Mouse (Mus musculus): Measurements from ENCODE around the gene Ptprd.
"Not testable (repeated sequence)": the region's sequence is repeated elsewhere in the genome, so short reads cannot be mapped to it uniquely, and the experiment has no call there.

Ptprd gene

DNA sequence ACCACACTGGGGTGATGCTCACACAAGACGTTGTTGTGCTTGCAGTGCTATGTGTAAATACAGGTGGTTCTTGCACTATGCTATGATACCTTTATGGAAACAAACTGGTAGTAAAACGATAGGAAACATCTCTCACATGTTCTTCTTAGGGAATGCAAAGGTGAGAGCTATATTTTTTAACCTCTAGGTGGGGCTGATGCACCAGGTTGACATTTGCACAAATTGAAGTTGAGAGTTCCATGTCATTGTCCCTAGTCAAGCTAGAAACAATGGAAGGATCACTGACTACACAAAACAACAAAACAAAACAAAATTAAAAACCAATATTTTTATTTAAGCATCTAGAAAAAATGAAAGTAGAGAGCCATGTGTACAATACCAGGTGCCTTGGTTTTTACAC, 250.1 kb downstream of the Ptprd start:
- peak; percentile 34 for DNase-seq (ENCODE audit: low read depth, low spot score)

DNA sequence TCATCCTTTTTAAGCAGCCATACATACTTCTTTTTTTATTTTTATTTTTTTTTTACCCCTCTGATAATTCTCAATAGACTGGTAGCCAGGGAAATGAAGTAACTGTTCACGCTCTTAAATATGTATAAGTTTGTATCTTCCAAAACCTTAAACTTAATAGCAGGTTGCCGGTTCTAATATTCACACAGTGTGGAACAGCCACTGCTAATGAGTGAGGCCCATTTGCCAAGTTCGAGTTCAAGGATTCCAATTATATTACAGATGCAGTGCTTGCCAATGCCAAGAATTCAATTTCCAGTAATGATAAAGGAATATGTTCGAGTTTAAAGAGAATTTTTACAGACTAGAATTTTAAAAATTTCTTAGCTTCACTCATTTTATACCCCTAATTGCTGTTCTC, 322.3 kb downstream of the Ptprd start:
- DNase-seq (ENCODE audit: low read depth, low spot score), result no peak

DNA sequence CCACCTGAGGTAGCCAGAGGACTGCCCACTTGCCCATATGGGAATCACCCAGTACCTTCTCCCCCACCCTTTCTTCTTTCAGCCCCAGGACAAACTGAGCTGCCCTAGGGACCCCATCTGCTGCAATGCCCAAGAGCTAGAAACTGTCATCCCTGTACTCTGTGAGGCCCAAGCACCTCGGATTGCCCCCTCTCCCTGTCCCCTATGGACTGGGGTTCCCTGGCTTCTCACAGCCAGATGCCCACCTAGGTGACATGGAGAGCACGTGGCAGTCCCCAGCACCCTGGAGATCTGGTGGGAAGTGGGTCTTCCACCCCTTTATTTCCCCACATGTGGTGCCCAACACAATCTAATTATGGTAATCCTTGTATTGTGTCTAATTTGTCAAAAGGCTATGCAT, 331.5 kb downstream of the Ptprd start:
- no peak for DNase-seq (ENCODE audit: low read depth, low spot score)

DNA sequence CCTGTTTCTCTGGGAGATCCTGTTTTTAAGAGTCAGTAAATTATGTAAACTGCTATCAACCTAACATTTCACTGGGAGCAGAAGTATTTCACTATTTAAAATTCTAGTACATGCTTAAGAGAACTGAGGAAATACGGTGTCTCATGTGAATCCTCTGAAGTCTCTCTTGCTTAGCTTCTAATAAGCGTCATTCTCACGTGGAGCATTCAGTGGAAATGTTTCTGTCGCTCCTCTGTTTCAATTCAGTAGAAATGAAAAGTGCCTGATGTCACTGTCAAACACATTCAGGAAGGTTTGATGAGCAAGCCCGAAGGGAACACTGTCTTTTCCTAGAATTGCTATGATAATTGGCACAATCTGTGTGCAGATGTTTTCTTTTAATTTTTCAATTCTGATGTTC, 350.5 kb downstream of the Ptprd start:
- no peak for DNase-seq (ENCODE audit: low read depth, low spot score)

DNA sequence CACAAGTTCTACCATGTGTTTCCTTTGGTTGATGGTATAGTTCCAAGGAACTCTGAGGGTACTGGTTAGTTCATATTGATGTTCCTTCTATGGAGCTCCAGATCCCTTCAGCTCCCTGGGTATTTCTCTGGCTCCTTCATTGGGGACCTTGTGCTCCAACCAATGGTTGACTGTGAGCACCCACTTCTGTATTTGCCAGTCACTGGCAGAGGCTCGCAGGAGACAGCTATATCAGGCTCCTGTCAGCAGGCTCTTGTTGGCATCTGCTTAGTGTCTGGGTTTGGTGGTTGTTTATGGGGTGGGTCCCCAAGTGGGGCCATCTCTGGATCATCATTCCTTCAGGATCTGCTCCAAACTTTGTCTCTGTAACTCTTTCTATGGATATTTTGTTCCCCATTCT, 414.4 kb downstream of the Ptprd start:
- DNase-seq (ENCODE audit: low read depth, low spot score), result not testable (repeated sequence)

DNA sequence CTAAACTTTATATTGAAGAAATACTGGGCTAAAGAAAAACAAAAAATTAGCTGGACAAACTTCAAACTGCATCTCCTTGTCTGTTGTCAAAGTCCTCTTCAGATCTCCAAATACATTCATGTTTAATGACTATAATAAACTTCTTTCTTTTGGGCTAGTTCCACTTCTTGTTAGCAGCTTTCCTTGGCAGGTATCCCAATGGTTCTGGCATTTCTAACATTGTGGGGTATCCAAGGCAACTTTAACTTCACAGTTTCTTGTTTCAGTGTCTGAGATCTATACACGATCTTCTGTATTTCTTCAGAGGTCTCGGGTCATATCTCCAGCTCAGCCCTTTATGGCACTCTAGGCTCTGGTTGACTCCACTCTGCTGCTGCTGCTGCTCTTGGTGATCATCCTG, 434.5 kb downstream of the Ptprd start:
- DNase-seq (ENCODE audit: low read depth, low spot score), result no peak

DNA sequence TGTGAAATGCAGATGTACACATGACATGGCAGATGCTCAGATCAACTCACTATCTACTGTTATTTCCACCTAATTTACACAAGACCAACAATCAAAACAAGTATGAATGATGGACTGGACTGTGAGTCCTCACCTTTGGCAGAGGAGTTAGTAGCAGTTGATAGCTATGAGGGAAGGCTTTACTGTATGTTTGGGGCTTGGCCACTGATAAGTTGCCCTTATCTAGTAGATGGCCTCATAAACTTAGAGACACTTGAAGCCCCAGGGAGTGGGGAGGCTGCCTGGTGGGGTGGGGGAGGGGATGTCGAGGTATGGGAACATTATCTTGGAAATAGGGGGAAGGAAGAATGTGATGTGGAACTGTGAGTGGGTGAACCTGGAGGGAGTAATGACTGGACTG, 448.0 kb downstream of the Ptprd start:
- DNase-seq (ENCODE audit: low read depth, low spot score), result no peak

DNA sequence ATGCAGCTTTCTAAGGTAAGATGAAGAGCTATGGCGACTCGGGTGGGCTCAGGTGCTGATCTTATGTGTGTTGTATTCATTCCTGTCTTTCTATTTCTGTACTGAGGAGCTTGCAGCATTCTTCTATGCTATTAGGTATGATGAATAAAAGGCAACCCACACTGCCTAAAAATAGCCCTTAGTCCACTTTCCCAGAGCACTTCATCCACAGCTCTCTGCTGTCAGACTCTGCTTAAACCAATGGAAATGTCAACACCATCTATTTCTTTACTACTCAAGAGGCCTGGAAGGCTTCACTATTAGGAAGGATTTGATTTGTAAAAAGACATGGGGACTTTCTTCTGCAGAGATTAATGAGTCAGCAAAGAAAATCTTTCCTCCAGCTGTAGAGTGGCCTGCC, 468.4 kb downstream of the Ptprd start:
- DNase-seq (ENCODE audit: low read depth, low spot score), result no peak

DNA sequence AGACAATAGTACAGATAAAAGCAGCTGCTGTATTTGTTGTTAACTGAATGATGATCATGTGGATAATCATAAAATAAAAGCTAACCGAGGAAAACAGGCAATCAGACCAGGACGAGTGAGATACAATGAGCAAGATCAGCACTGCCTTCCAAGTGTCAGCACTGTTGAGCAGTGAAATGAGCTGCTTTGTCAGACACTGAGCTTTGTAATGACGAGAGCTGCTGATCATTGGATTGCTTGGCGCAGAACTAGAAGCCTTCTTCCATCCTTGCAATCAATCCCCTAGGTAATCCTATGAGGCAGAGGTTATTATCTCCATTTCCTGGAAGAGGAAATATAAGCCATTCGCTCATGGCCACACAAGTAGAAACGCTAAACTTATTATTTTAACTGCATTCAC, 489.9 kb downstream of the Ptprd start:
- DNase-seq (ENCODE audit: low read depth, low spot score), result no peak

DNA sequence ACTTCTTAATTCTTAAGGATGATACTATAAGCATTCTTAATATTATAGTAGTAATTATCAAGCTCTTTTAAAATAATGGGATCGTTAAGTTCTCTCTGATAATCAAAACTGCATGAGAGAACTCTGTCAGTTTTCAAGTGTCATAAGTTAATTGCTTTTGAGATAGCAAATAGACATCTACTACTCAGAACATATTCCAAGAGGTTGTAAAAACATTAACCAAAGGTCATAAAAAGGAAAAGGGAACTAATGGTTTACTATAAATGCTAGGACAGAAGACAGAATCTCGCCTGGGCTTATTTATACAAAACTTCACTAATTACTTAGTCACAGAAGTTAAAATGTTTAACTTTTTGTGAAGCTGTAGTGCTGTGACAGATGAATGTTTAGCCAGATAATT, 494.0 kb downstream of the Ptprd start:
- DNase-seq (ENCODE audit: low read depth, low spot score), result no peak

DNA sequence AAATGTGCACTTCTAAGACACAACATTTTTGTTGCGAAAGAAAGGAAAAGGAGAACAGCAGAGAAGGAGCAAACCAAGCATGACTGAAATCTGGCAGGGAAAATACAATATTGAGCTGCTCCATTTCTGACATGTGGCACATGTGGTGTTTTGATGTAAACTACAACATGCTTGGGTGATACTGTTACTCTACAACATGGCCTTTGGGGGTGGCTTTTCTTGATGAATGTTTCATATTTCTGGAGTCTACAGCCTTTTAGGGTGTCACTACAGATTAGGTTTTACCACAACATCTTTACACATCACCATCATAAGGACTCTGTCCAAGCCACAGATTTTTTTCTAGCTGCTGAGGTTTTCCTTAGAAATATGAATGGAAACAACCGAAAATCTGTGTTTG, 501.5 kb downstream of the Ptprd start:
- DNase-seq (ENCODE audit: low read depth, low spot score), result no peak

DNA sequence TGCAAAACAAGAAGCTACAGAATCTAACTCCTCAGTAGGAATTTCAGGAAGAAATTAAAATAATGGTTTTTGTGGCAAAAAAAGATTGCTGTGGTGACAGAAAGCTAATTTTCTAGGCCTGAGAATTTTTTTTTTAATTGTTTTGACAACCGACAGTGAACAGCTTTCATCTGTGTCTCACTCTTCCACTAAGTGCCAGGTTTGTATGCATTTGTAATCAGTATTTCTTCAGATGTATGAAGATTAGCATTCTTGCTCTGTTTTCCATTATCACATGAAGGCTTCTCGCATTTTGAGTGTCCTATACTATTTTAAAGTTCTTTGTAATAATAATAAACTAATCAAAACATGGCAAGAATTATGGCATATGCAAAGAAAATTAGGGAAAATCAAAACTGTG, 513.5 kb downstream of the Ptprd start:
- no peak for DNase-seq (ENCODE audit: low read depth, low spot score)

DNA sequence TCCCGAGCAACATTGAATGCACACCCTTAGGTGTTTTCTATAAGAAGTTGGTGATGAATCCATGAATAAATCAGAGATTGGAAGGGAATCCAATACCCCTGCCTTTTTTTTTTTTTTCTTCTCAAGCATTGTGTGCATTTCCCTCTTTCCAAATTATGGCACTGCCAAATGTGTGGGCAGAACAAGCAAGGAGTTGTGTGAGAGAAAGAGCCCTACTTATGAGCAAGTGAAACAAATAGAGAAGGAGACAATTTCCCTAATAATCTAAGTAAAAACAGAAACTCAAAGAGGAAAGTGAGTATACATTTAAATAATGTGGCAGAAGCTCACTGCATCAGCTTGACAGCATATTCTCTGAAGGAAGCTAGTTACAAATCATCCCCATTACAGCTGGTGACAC, 536.0 kb downstream of the Ptprd start:
- DNase-seq (ENCODE audit: low read depth, low spot score), result no peak

DNA sequence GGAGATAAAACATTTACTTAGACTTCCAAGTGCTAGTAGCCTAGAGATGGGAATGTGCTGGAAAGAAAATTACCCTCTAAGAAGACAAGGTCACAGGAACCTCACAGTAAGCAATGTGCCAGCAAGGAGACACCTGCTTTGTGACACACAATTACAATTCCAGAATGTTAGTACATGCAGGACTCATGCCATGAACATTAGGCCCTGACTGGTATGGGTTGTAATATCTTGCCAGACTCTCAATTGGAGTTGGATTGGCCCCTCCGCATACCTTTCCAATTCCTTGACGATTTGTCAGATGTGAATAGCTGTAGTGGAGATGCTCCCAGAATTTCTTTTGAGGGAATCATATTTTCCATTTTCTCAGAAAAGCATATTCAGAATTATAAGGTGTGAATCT, 547.0 kb downstream of the Ptprd start:
- no peak for DNase-seq (ENCODE audit: low read depth, low spot score)

DNA sequence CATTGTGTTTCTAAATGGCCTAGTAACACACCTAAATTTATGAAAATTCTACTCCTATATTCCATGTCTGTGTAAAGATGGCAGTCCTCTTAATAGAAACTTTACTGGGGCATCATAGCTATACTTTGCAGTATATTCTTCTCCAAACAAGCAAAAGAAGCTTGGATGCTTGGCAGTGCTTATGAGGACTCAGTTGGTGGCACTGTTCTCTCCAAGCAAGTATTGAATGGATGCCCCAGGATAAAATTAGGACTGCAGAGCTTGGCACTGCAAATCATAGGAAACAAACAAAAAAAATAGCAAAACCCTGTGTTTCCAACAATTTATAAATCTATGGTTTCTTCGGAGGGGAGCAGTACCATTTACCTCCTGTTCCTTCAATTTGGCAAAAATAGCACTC, 549.5 kb downstream of the Ptprd start:
- DNase-seq (ENCODE audit: low read depth, low spot score), result no peak

DNA sequence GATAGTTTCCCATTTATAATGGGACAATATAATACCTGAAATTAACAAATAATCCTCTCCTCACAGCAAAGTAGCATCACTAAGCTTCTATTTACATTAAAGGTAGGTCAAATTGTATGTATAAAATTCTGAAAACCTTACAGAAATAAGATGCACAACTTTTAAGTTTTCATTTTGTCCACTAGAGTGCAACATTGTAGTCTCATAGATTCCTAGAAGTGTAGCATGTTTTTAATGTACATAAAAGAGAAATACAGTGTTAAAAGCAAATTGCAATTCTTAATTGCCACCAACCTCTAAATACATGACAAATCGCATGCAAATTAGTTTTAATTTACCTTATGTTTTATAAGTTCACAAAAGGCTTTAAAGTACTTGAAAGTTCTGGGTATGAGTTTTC, 556.1 kb downstream of the Ptprd start:
- DNase-seq (ENCODE audit: low read depth, low spot score), result no peak

DNA sequence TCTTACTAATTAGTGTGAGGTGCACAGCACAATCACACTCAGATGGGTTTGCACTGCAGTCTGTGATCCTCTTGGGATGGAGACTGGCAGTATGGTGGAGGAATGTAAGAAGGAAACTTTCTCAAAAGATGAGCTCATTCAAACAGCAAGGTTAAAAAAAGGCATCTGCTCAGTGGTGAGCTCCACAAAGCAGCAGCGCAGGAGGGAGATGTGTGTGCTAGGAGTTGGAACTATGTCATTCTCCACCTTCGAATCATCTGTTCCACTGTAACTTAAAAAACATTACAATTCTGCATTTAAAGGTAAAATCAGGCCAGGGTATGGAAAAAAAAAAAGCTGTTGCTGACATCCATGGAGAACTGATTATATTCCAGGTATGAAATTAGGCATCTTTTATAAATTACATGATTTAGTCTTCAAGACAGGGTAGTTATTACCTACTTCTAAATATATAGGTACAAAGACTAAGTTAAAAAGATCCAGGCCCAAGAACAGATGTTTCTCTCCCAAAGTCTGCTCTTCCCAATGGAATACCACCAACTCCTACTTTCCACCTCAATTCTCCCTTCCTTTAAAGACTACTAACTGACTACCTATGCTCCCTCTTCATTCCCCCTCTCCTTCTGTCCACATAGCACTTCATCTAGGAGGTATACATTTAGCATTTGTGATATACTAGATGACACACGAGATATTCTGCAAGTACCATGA, 562.0 kb downstream of the Ptprd start:
- DNase-seq (ENCODE audit: low read depth, low spot score), result no peak

DNA sequence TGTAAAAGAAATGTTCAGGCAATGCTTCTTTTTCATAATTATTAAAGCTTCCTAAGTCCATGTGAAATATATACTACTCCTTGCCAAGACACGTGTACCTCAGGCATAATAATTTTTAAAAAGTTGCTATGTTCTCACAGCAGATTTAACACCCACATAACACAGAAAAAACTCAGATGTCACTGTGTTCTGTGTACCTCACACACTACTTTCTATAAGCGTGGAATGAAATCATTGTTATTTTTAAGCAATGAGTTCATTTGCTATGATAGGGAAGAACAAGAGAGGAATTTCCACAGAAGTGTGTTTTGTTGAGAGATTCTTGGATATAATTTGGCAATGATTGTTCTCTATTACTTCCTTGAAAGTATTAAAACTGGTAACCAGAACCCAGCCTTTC, 562.9 kb downstream of the Ptprd start:
- DNase-seq (ENCODE audit: low read depth, low spot score), result no peak

DNA sequence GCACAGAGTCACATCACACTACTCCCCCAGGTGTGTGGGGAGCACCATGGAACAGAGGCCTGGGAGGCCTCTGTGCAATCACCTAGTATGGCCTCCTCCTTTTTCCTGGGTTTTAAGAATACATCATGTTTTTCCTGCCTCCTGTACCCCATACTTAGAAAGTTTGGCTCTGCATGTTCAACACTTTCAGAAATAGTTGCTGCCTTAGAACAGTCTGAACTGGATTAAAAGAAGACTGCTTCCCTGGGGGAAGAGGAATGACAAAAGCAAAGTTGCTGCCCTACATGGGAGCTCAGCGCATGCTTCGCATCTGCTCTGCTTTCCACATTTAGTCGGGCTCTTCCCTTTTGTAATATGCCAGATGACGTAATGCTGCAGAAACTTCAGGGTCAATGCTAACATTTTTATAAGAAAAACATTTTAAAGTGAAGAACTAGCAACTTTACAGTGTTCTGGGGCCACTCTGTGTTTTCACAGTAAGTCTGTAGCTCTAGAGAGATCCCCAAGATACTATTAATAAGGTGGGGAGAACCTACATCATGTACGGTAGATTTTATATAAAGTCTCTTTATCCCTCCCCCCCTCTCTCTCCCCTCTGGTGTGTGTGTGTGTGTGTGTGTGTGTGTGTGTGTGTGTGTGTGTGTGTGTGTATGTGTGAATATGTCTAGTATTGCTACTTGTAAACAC, 564.2 kb downstream of the Ptprd start:
- no peak for DNase-seq (ENCODE audit: low read depth, low spot score)

DNA sequence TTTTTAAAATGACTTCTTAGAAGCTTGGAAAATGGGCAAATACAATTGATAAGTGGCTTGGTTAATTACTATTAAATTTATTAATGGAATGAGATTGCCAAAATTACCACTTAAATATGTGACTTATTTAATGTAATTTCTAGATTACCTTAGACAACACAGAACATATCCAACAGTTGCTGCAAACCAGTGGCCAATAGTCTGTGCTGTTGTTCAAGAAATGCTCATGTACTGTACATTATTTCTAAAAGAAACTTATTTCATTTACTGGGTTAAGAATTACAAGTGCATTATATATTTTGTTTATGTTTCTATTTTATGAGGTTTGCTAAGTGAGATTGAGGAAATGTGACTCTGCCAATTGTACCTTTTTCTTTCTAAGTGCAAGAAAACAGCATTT, 567.3 kb downstream of the Ptprd start:
- DNase-seq (ENCODE audit: low read depth, low spot score), result no peak

DNA sequence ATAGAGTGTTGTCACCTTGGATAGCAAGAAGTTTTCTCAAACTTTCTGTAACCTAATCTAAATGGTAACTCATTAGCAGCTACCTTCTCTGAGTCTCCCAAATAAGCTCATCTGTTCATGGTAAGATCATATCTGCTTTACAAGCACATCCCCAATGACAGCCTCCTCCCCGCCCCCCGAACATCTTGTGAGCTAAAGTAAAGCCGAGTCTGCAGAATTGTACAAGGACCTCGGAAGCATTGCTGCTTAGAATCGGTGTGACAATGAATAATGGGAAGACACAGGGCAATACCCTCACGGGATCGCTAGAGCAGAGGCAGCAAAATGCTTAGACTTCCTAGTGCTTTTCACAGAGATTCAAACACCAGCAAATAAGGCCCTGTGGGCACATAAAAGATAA, 571.7 kb downstream of the Ptprd start:
- DNase-seq (ENCODE audit: low read depth, low spot score), result no peak

DNA sequence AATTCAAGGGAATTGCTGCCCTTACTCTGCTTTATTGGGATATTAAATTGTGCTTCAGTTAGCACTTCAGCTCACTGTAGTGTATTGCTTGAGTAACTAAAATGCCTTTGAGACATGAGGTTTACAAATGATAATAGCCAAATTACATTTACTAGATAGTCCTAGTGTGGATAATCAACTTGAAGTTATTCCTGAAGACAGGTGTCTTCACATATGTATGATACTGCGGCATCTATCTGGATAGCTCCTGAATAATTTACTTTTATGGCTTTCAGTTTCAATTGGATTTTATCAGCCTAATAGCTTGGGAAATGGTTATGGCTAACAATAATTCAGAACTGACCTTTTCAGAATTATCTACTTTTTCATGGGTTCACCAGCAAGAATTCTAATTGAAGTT, 598.6 kb downstream of the Ptprd start:
- DNase-seq (ENCODE audit: low read depth, low spot score), result no peak

DNA sequence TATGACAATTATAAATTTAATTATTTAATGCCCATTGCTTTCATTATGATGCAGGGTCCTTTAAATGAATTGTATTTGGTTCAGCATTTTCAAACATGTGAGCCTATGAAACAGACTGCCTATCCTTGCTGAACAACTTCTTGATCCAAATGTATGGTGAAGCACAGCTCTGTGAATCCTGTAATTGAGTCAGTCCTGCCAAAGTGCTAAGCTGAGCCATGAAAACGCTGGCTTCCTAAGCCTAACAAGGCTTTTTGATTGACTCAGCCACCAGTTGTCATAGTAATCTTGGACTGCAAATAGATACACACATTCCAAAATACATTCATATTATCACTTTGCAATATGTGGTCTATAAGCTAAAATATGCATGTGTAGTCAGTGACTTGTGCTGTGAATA, 625.1 kb downstream of the Ptprd start:
- DNase-seq (ENCODE audit: low read depth, low spot score), result no peak

DNA sequence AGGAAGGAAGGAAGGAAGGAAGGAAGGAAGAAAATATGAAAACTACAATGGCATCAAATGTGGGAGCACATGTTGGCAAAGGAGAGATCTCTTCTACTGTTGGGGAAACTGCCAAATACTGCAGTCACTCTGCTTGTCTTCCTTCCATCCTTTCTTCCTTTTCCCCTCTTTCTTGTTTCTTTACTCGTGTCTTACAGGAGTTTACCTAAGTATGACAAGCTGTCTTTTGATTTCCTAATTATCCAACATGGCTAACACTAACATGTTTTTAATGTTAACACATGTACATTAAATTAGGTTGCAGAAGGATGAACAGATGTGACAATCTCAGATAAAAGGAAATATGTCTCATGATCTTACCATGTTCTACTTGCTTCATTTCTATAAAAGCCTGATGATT, 625.5 kb downstream of the Ptprd start:
- no peak for DNase-seq (ENCODE audit: low read depth, low spot score)
